Mouse (Mus musculus): ENCODE measurements around the gene Orai1.

Gene Orai1

GRCm38 (mm10) chr5:122994910-122995309, 20.0 kb upstream of the Orai1 start:
- no peak for ATAC-seq (ENCODE audit: low TSS enrichment)

GRCm38 (mm10) chr5:122997205-122998204, 17.4 kb upstream of the Orai1 start:
- peak; percentile 91 for ATAC-seq (ENCODE audit: low TSS enrichment)

- ATAC-seq (ENCODE audit: low TSS enrichment) = no peak
These were observed 14.0 kb upstream of the Orai1 start for GRCm38 (mm10) chr5:123000901-123001300.

- no peak for ATAC-seq (ENCODE audit: low TSS enrichment)
These were observed 8.9 kb upstream of the Orai1 start for GRCm38 (mm10) chr5:123005716-123006592.

- ATAC-seq (ENCODE audit: low TSS enrichment) = no peak
These were observed 5.9 kb upstream of the Orai1 start for GRCm38 (mm10) chr5:123008877-123009493.

GRCm38 (mm10) chr5:123009873-123010272, 5.0 kb upstream of the Orai1 start:
- ATAC-seq (ENCODE audit: low TSS enrichment) = no peak

- no peak for ATAC-seq (ENCODE audit: low TSS enrichment)
These were observed 4.1 kb upstream of the Orai1 start for GRCm38 (mm10) chr5:123010806-123011205.

GRCm38 (mm10) chr5:123011705-123012104, 3.2 kb upstream of the Orai1 start:
- no peak for ATAC-seq (ENCODE audit: low TSS enrichment)

- ATAC-seq (ENCODE audit: low TSS enrichment) = peak; percentile 70
These were observed 1.1 kb upstream of the Orai1 start for GRCm38 (mm10) chr5:123013599-123014315.

GRCm38 (mm10) chr5:123015915-123016314, 1.0 kb downstream of the Orai1 start:
- ATAC-seq (ENCODE audit: low TSS enrichment) = no peak

- ATAC-seq (ENCODE audit: low TSS enrichment) = no peak
These were observed 2.6 kb downstream of the Orai1 start for GRCm38 (mm10) chr5:123017504-123017903.

- 0 out of 2 replicates have a peak, but pooled peaks have one; percentile 8 for ATAC-seq (ENCODE audit: low TSS enrichment)
These were observed 4.6 kb downstream of the Orai1 start for GRCm38 (mm10) chr5:123019336-123020016.

- ATAC-seq (ENCODE audit: low TSS enrichment) = no peak
These were observed 5.6 kb downstream of the Orai1 start for GRCm38 (mm10) chr5:123020426-123020825.

- no peak for ATAC-seq (ENCODE audit: low TSS enrichment)
These were observed 6.6 kb downstream of the Orai1 start for GRCm38 (mm10) chr5:123021438-123021837.

- no peak for ATAC-seq (ENCODE audit: low TSS enrichment)
These were observed 8.2 kb downstream of the Orai1 start for GRCm38 (mm10) chr5:123023049-123023448.

- ATAC-seq (ENCODE audit: low TSS enrichment) = no peak
These were observed 9.4 kb downstream of the Orai1 start for GRCm38 (mm10) chr5:123024312-123024711.

- no peak for ATAC-seq (ENCODE audit: low TSS enrichment)
These were observed 10.2 kb downstream of the Orai1 start for GRCm38 (mm10) chr5:123024965-123025573.

- ATAC-seq (ENCODE audit: low TSS enrichment) = no peak
These were observed 11.5 kb downstream of the Orai1 start for GRCm38 (mm10) chr5:123026414-123026813.

- no peak for ATAC-seq (ENCODE audit: low TSS enrichment)
These were observed 12.6 kb downstream of the Orai1 start for GRCm38 (mm10) chr5:123027436-123027835.

GRCm38 (mm10) chr5:123029729-123030128, 14.9 kb downstream of the Orai1 start:
- ATAC-seq (ENCODE audit: low TSS enrichment) = no peak
